Mouse (Mus musculus) ES-CJ7 (cell line): Measurements from ENCODE around the gene Fancg.

ENCODE experiments used
- DNase-seq: peaks from one replicate; pipeline ENCODE4 v3.0.0; 2011; ENCODE audit warnings: low read depth, low spot score

Gene Fancg

GRCm38 (mm10) chr4:43033481-43033880 lies 23.2 kb upstream of the Fancg start:
- DNase-seq: no peak

DNA sequence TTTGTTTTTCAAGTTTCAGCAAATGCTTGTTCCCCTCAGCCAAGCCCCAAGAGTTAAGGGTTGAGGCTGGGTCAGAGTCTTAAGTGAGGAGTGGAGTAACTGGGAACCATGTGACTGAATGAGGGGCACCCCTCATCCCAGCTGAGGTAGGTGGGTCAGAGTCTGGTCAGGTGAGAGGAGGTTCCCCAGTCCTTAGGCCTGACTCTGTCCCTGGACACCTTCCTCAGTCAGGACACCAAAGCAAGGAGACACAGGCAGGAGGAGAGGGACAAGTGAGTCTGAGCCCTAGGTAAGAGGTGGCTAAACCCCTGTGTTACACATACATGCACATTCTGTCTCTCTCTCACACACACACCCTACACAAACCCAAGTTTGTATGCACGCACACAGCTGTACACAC lies 22.2 kb upstream of the Fancg start:
- DNase-seq: no peak

DNA sequence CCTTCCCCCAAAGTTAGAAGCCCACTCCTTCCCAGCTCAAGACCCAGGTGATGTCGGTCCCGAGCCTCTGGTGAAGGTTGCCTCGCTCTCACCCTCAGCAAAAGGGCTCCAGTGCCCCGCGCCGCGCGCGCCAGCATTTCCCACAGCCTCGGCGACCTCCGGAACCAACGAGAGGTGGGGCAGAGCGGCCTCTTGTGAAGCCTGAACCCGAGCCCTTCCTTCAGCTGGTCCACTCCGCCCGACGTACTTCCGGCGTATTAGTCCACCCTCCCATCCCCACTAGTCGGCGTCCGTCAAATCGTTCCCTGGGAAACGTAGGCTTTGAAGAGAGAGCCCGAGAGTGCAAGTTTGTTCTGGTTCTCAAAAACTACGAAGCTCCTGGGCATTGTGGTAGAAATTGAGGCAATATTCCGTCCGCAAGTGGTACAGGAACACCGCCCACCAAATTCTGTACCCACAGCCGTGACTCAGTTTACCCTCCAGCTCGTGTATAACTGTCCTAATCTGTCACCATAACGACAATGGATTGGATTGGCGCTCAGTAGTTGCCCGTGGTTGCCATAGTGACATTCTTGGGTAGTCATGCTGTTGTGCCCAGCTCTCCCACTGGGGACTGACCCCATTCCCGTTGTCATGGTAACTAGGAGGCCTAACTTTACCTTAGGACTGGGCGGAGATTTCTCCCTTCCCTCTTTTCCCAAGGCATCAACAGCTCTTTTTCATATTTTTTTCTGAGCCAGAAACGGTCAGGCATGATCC lies 21.1 kb upstream of the Fancg start, which contains the start of gene Stoml2:
TSS of gene Stoml2 (minus strand) at position 474 of the 759 bp plus-strand sequence.
- peak; percentile 97 for DNase-seq

DNA sequence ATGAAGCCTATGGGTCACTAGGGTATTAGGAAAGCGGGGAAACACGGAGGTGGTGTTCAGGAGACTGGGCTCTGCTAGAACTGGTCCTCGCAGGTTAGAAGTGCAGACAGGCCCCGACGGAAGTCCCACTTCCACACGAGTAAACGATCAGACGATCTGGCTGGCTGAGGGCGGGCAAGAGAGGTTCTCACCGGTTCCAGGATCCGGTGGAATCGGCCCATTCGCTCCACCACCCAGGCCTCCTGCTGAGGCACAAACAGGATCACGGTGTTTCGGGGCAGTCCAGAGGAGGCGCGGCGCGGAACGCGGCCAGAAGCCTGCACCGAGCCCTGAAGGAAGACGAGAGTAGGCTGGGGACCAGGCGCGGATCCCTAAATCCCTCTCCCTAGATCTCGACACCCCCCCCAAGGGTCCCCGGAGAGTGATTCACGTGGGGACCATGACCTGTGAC lies 20.5 kb upstream of the Fancg start:
- peak; percentile 74 for DNase-seq

DNA sequence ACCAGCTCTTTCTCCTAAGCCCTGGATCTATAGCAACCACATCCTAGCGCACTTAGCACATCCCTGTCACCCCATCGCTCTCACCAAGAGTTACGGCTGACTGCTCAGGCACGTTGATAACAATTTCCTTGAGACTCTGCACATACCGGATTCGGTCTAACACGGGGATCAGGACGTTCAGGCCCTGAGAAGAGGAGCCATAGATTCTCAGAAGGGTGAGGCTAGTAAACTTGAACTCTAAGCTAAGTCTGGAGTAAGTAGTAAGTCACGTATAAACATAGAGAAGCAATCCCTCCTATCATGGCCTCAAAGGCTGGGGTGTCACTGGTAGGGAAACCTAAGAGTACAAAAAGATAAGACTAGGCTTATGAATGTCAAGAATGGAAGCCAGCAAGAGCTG lies 20.0 kb upstream of the Fancg start:
- DNase-seq: no peak

GRCm38 (mm10) chr4:43029749-43030148 lies 19.4 kb upstream of the Fancg start:
- DNase-seq: no peak

DNA sequence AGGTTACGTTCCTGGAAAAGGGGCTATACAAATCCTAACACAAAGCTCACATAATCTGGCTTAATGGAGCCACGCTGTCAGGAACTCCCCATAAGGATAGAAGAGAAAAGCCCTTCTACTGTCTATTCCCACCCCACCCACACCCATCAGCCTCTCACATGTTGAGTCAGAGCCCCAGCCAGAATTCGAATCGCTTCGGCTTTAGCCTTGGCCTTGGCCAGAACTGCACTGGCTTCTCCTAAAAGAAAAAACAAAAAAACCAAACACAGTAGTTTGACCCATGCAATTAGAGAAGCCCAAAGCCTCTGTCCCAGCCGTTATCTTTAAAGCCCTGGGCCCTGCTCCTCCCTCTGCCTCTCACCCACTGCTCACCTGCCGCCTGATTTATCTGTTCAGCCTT lies 18.8 kb upstream of the Fancg start:
- no peak for DNase-seq

DNA sequence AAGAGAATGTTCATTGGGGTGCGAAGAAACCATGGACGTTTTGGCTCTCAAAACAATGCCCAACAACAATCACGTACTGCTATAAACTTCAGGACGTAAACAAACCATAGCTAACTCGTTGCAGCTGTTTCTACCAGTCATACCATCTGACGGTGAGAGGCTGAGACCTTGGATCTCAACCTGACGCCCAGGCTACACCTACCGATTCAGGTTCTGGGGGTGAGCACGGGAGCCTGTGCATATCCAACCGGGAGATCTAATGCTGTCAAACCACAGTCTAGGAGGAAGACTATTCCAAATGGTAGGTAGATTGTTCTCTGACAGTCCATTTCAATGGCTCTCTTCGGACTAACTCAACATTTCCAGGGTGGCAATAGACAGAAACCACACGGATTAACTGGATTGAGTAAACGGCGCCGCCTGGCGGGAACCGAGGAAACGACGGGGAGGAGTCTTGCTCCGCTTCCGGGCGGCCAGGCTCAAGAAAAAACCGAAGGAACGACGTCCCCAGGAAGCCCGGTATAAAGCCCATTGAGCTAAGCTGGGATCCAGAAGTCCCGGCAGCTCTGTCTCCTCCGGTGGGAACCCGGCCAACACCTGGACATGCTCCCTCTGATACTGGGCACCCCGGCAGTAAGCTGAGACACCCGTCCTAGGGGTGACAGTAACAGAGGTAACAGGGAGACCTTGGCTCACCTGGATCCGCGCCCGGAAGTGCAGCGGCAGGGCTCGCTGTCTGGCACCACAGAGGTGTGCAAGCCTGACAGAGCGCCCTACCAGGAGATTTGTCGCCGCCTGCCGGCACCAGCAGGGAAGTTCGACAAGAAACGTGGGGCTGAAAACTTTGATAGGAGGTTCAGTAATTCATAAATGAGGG lies 15.0 kb upstream of the Fancg start, which contains the start of gene Pigo:
TSS of gene Pigo (minus strand) at position 736 of the 877 bp plus-strand sequence.
- peak; percentile 91 for DNase-seq

GRCm38 (mm10) chr4:43024673-43025072 lies 14.4 kb upstream of the Fancg start:
- DNase-seq: no peak

DNA sequence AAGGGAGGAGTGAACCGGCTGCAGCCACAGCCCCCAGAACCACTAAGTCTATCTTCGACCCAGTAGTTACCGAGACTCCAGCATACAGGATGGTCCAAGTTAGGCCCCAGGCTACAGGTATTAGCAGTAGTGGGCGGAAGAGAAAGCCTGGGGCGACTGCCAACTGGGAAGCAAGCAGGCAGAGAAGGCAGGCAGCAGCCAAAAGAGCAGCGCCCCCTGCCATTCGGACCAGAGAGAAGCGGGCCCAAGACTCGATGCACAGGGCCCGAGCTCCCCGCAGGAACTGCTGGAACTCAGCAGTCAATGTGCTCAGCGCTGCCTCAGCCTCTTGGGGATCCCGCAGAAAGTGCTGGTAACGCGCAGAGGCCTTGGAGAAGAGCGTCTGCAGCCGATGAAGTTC lies 11.0 kb upstream of the Fancg start:
- DNase-seq: peak; percentile 74

DNA sequence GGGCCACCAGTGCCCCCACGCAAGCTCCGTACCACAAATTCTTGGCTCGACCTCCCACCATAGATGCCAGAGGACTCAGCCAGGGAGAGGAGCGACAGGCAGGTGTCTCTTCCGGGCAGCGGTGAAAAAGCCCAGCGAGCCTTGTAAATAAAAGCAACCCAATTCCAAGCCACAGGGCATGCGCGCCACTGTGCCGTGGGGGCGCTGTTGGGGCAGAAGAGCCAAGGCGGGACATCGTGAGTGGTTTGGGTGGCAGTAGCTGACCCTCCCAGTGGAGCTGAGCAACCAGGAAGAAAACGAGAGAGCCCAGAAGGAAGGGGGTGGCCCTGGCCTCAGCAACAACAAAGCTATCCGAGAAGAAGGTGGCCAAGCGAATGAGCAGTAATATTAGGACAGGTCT lies 10.6 kb upstream of the Fancg start:
- peak; percentile 45 for DNase-seq

- DNase-seq: no peak
Observed at GRCm38 (mm10) chr4:43019641-43020465, 9.5 kb upstream of the Fancg start.

- DNase-seq: no peak
Observed at GRCm38 (mm10) chr4:43019176-43019575, 8.9 kb upstream of the Fancg start.

- DNase-seq: no peak
Observed at GRCm38 (mm10) chr4:43018156-43018555, 7.8 kb upstream of the Fancg start.

DNA sequence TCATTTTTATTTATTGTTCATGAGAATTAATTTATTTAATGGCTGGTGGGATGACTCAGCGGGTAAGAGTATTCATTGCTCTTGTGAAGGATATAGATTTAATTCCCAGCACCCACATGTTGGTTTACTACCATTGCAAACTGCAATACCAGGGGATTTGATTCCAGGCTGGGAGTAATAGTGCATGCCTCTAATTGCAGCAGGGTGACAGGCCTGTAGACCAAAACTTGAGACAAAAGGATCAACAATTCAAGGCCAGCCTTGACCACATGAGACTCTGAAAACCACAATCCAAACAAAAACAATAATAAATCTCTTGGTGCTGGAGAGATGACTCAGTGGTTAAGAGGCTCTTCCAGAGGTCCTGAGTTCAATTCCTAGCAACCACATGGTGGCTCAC lies 1.8 kb upstream of the Fancg start:
- no peak for DNase-seq

- peak; percentile 83 for DNase-seq
Observed at GRCm38 (mm10) chr4:43005765-43006164, 4.5 kb downstream of the Fancg start.

DNA sequence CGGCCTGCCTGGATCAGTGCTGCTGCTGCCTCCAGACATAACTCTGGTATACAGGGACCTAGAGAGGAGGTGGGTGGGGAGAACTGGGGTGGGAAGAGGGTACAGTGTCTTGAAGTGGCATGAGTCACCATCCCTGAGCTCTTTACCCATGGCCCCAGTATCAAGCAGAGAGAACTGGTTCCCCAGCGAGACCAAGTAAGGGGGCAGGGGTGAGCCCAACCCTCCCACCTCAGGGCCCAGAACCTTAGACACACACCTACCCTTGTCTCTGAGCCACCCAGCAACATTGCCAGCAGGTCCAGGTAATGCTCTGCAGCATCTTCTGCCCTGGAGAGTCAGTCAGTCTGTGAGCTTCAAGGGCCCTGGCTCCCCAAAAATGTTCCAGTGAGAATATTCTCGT lies 5.4 kb downstream of the Fancg start:
- DNase-seq: no peak

DNA sequence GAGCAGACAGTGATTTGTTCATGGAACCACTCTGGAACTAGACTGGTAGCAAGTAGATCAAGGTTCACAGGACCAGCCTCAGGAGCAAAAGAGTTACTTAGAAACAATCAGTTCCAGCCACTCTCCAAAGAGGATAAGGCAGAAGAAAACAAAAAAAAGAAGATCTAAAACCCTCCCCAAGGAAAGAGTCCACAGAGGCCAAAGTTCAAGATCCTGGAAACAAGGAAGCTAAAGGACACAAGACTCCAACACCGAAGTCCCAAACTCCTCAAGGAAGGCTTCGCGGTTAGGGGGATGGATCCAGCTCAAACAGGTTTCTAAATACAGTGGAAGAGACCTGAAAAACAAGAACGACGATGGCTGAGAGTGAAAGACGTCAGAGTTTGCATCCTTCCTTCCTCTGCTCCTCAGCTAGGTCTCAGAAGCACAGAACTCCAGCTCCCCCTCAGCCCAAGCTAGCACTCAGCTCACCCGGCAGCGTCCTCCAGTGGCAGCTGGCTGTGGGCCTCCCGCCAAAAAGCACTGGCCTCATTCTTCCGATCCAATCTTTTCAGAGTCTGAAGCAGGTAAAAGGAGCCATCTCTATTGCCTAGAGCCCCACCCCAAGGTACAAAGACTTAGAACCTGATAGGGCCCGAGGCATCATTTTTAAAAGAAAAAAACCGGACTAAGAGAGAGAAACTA lies 7.4 kb downstream of the Fancg start:
- DNase-seq: peak; percentile 40

GRCm38 (mm10) chr4:43001272-43001671 lies 9.0 kb downstream of the Fancg start:
- DNase-seq: no peak

DNA sequence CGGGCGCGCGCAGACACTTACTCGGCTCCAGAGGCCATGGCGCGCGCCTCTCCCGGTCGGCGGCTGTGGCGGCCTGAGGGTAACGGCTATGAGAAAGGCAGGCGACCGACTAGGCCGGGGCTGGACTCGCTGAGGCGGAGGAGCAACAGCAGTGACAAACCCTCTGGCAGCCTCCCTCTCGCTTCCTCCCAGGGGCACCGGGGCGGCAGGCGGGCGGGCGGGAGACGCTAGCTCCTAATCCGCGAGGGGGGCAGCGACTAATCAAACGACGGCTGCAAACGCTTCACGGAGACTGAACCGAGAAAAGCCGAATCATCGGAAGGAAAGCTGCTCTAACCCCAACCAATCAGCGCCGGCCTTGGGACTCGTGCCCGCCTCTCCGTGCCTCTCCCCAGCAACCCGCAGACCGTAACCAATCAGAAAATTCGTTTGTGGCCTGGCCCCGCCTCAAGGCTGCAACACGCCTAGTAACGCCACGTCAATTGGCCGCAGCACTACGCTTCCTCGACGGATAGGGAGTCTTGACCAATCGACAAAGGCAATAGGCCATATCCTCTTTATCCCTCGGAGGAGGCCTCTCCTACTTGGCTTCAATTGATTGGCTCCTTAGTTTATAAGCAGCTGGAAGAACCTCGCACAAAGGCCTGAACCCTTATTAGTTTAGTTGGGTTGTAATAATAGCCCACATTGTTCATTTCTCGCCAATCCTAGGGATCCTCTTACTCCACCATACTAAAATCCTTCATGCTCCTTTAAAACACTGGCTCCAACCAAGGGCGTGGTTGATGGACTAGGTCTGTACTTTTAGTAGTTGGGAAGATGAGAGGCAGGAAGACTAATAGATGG lies 9.9 kb downstream of the Fancg start, which contains the start of gene Vcp:
TSS of gene Vcp (minus strand) at position 367 of the 846 bp plus-strand sequence.
- peak; percentile 99 for DNase-seq
